Mouse (Mus musculus): Measurements from ENCODE around the gene Hpdl.

Gene Hpdl

DNA sequence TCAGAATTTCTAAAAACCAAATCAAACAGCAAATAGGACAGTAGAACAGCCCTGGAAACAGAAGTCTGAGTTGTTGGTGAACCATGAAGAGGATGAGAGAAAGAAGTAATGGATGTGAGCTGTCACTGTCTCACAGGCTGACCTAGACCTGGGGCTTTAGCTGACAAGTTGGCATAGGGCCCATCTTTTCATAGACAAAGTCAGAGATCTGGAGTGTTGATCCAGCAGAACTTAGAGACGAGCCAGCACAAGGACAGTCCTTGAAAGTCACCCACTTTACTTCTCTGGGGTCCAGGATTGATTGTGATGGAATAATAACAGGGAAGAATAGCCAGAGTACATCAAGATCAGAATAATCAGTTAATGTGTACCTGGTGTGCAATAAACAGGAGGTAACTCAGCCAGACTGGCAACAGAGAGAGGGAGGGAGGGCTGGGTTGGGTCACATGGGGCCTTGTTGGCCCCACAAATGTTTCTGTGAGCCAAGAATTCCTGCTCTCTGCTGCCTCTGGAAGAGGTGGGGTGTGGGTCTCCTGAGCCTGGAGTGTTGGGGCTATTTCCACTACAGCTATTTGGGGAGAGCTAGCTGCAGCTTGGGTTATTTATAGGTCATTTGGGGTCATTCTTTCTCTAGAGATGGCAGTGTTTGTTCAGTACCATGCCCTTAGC is 24.9 kb downstream of the Hpdl start:
- no peak for DNase-seq (ENCODE audit: low spot score)

DNA sequence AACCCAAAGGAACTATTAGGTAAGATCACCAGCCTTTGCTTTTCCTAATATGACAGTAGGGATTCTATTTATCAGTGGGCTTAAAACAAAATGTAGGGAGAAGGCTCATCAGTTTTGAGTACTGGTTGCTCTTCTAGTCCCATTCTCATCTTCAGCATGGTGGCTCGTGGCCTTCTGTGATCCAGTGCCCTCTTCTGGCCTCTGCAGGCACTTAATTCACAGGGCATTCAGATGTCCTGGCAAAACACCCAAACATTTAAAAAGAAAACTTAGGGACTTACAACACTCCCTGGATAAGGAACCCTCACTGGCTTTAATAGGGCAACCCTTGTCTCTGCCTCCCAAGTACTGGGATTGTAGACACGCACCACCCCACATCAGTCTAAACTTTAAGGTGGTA is 27.2 kb downstream of the Hpdl start:
- no peak for DNase-seq (ENCODE audit: low spot score)

DNA sequence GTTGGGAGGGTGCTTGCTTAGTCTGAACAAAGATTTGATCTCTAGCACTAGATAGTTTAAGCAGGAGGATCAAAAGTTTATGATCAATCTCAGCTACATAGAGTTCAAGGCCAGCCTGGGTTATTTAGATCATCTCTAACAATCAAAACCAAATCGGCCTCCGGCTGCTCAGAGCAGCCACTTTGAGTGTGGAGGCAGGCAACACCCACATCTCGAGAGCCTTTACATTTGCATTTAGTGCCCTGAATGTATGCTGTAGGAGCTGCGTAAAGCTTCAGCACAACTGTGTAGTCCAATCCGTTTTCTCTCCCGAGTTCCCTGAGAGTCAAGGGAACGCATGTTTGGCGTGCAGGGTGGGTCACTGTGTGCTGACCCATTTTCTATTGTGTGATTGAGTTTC is 29.1 kb downstream of the Hpdl start:
- DNase-seq (ENCODE audit: low spot score), result no peak

DNA sequence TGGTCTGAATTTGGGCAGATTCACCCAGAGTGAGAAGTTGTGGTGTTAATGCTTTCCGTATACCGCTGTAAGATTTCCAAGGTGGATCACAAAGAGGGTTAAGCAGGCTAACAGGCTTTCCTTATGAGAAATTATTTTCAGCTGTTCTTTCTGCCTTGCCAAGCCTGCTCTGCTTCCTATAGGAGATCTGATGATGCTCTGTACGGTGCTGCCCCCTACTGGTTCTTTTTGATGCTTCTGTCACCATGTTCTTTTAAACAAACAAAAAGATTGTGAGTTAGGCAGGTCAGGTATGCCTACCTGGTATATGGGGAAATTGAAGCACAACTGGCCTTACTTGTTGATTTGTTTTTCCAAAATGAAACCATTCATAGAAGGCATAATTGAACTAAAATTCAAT is 32.6 kb downstream of the Hpdl start:
- DNase-seq (ENCODE audit: low spot score), result peak; percentile 70

DNA sequence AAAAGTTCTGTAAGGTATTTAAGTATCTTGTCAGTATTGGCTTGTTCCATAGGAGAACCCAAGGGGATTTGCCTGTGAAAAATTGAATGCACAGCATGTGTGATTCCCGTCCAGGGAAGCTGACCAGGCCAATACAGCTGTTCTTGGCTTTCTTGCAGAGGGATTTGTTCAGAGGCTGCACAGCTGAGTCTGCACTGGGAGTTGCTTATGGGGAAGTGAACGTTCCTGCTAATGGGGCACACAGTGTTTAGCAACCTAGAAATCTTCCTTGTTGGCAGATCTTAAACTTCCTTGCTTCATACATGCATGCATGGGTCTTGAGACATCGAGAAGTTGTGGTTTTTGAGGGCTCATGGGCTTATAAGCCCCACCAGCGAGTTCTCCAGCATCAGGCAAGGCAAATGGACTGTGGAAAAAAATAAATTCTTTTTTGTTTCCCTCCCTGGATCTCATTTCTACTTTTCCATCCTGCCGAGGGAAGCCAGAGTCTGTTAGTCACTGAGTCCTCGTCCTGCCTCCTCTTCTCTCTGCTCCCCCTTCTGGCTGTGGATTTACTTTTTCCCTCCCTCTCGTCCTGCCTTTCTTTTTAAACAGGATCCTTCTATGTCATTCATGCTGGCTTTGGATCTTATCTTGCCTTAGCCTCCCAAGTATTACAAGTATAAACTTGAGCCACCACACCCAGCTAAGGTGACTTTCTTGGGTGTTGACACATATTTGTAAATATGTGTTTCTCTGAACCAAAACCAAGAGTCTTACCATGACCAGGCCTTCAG is 33.3 kb downstream of the Hpdl start:
- no peak for DNase-seq (ENCODE audit: low spot score)

DNA sequence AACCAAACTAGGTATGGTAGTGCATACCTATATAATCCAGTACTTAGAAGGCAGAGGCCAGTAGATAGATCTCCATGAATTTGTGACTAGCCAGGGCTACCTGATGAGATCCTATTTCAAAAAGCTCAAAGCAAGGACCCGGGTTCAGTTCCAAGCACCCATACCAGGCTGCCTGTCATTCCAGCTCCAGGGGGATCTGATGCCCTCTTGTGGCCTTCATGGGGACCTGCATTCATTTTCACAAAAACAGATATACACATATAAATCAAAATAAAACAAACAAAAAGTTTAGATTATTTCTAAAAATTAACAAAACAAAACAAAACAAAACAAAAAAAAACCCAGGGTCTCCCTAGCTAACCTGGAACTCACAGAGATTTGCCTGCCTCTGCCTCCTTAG is 34.9 kb downstream of the Hpdl start:
- DNase-seq (ENCODE audit: low spot score), result no peak

DNA sequence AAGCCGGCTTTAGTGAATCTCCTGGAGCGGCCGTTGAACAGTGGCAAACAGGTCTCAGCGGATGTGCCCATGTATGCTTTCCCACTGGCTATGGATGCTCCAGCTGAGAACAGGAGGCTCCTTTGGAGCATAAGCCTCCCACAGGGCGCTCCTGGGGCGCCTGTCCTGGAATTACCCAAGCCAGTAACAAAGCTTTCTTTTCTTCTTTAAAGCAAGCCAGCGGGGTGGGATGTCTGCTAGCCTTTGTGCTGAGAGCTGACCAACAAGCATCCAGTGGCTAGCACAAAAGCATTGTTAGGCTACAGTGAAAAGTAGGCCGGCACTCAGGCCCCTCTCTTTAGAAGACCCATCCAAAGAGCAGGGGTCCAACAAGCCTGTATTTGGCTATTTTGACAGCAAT is 39.3 kb downstream of the Hpdl start:
- no peak for DNase-seq (ENCODE audit: low spot score)

DNA sequence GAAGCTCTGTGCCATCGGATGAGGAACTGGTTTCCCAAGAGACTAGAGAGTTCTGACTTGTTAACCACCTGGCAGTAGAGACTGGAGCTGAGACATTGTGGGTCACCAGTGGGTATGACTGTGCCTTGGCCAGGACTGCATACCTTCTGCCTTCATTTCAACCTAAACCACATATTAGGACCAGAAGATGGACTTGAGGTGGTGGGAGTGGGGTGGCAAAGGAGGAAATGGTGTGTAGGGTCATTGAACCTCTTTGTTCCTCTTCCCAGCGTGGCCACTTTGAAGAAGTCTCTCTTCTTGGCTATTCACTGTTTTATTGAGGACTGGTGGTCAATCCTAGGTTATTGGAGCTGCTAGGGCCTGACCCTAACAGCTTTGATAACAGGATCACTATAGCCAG is 40.1 kb downstream of the Hpdl start:
- DNase-seq (ENCODE audit: low spot score), result no peak

DNA sequence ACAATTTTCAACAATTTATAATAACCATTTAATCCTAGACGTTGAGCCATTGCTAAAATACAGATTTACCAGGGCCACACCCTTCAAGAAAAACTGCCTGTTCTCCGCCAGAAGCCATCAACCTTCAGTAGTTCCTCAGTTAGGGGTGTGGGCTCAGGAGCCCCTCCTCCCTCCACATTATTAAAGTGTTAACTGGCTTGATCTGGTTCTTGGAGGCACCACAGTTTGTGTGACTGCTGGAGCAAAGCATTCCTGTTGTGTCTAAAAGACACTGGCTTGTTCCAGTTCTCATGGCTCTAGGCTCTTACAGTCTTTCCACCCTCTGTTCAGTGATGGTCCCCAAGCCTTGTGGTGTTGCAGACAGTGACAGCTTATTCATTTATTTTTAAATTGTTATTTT is 41.0 kb downstream of the Hpdl start:
- no peak for DNase-seq (ENCODE audit: low spot score)

DNA sequence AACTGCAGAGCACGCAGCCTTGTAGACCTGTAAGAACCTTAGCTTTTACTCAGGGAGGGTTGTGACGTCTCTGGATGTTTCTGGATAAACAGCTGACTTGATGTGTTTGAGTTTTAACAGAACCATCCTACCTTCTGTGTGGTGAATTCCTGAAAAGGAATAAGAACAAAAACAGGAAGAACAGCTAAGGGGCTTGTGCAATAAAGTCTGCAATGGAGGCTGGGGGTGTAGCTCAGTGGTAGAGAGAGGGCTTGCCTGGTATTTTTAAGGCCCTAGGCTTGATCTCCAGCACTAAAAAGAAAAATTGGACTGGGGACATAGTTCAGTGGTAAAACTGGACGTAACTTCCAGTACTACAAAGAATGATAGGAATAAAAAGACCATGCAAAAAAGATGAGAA is 44.4 kb downstream of the Hpdl start:
- DNase-seq (ENCODE audit: low spot score), result no peak

DNA sequence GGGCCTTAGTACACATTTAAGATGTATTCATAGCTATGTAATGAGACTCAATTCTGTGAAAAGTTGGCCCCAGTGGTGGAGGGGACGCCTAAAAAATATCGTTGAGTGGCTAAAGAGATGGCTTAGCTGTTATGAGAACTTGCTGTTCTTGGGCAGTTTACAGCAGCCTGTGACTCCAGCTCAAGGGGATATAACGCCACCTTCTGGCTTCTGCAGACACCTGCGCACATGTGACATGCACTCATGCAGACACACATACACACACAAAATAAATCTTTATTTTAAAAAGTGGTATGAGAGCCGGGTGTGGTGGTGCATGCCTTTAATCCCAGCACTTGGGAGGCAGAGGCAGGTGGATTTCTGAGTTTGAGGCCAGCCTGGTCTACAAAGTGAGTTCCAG is 45.1 kb downstream of the Hpdl start:
- no peak for DNase-seq (ENCODE audit: low spot score)
